Mouse (Mus musculus): ENCODE measurements around the gene Ripor1. TPM values are rescaled to one million over a fixed set of nuclear protein-coding genes. Genes with fewer than 3 reads are reported as not detected.
"Not testable (repeated sequence)": the region's sequence is repeated elsewhere in the genome, so short reads cannot be mapped to it uniquely, and the experiment has no call there.

Gene Ripor1
- total RNA-seq, 2 experiments from 2014 or later: 70.3 to 89.3 TPM

GRCm38 (mm10) chr8:105602540-105602939, 2.5 kb upstream of the Ripor1 start:
- DNase-seq (ENCODE audit: low spot score in 2 of 2); intact Hi-C loops (cut with DNase I): not testable (repeated sequence)

- DNase-seq (ENCODE audit: low spot score in 2 of 2): peak in 1 of 2 experiments; percentile 64
- intact Hi-C loops (cut with DNase I): loop anchor here (1.0 to 2.0 kb wide), 2 partner anchors 31 to 39 kb away; partner anchors contain the start of genes Atp6v0d1 and Ctcf
Observed at GRCm38 (mm10) chr8:105605491-105606188, 585 bp downstream of the Ripor1 start.

- intact Hi-C loops (cut with DNase I): loop anchor here (1.0 to 2.0 kb wide), 2 partner anchors 30 to 40 kb away; partner anchors contain the start of genes Atp6v0d1 and Ctcf
- peak; percentile 82 to 86 for DNase-seq (ENCODE audit: low spot score in 2 of 2)
Observed at GRCm38 (mm10) chr8:105606189-105607023, 1.4 kb downstream of the Ripor1 start.

GRCm38 (mm10) chr8:105607062-105607461, 2.0 kb downstream of the Ripor1 start:
- intact Hi-C loops (cut with DNase I): loop anchor here (2.0 kb wide), 1 partner anchor 40 kb away; the partner anchor contains the start of gene Atp6v0d1
- no peak for DNase-seq (ENCODE audit: low spot score in 2 of 2)

GRCm38 (mm10) chr8:105607684-105608083, 2.6 kb downstream of the Ripor1 start:
- no peak for DNase-seq (ENCODE audit: low spot score in 2 of 2)
- intact Hi-C loops (cut with DNase I): loop anchor here (2.0 kb wide), 1 partner anchor 41 kb away; the partner anchor contains the start of gene Atp6v0d1

- intact Hi-C loops (cut with DNase I): no loop called here
- no peak for DNase-seq (ENCODE audit: low spot score in 2 of 2)
Observed at GRCm38 (mm10) chr8:105609355-105609754, 4.3 kb downstream of the Ripor1 start.

- no peak for DNase-seq (ENCODE audit: low spot score in 2 of 2)
- intact Hi-C loops (cut with DNase I): no loop called here
Observed at GRCm38 (mm10) chr8:105609771-105610170, 4.7 kb downstream of the Ripor1 start.

GRCm38 (mm10) chr8:105611836-105612235, 6.8 kb downstream of the Ripor1 start:
- no peak for DNase-seq (ENCODE audit: low spot score in 2 of 2)

GRCm38 (mm10) chr8:105613037-105613436, 8.0 kb downstream of the Ripor1 start:
- intact Hi-C loops (cut with DNase I): no loop called here
- no peak for DNase-seq (ENCODE audit: low spot score in 2 of 2)

More at GRCm38 (mm10) chr8:105611836-105612235, 6.8 kb downstream of the Ripor1 start:
- intact Hi-C loops (cut with DNase I): no loop called here

- intact Hi-C loops (cut with DNase I): no loop called here
- no peak for DNase-seq (ENCODE audit: low spot score in 2 of 2)
Observed at GRCm38 (mm10) chr8:105613830-105614511, 8.9 kb downstream of the Ripor1 start.

- DNase-seq (ENCODE audit: low spot score in 2 of 2): peak in 1 of 2 experiments; percentile 70
- intact Hi-C loops (cut with DNase I): no loop called here
Observed at GRCm38 (mm10) chr8:105615942-105616341, 10.9 kb downstream of the Ripor1 start.

- DNase-seq (ENCODE audit: low spot score in 2 of 2): no peak
- intact Hi-C loops (cut with DNase I): no loop called here
Observed at GRCm38 (mm10) chr8:105617451-105618278, 12.6 kb downstream of the Ripor1 start.

GRCm38 (mm10) chr8:105618279-105618634, 13.2 kb downstream of the Ripor1 start:
- DNase-seq (ENCODE audit: low spot score in 2 of 2): no peak
- intact Hi-C loops (cut with DNase I): no loop called here

- no peak for DNase-seq (ENCODE audit: low spot score in 2 of 2)
- intact Hi-C loops (cut with DNase I): no loop called here
Observed at GRCm38 (mm10) chr8:105618892-105619591, 14.0 kb downstream of the Ripor1 start.

GRCm38 (mm10) chr8:105620211-105620610, 15.2 kb downstream of the Ripor1 start:
- intact Hi-C loops (cut with DNase I): loop anchor here (5.0 kb wide), 1 partner anchor 82 kb away; the partner anchor contains the start of genes Acd and Pard6a
- no peak for DNase-seq (ENCODE audit: low spot score in 2 of 2)

- DNase-seq (ENCODE audit: low spot score in 2 of 2): no peak
- intact Hi-C loops (cut with DNase I): loop anchor here (5.0 kb wide), 1 partner anchor 81 kb away; the partner anchor contains the start of genes Acd and Pard6a
Observed at GRCm38 (mm10) chr8:105620946-105621720, 16.1 kb downstream of the Ripor1 start.

- intact Hi-C loops (cut with DNase I): loop anchor here (5.0 kb wide), 1 partner anchor 80 kb away; the partner anchor contains the start of genes Acd and Pard6a
- no peak for DNase-seq (ENCODE audit: low spot score in 2 of 2)
Observed at GRCm38 (mm10) chr8:105621841-105622240, 16.8 kb downstream of the Ripor1 start.
